7 mouse cellular contexts compared by ENCODE assay signal in the genomic region with DNA sequence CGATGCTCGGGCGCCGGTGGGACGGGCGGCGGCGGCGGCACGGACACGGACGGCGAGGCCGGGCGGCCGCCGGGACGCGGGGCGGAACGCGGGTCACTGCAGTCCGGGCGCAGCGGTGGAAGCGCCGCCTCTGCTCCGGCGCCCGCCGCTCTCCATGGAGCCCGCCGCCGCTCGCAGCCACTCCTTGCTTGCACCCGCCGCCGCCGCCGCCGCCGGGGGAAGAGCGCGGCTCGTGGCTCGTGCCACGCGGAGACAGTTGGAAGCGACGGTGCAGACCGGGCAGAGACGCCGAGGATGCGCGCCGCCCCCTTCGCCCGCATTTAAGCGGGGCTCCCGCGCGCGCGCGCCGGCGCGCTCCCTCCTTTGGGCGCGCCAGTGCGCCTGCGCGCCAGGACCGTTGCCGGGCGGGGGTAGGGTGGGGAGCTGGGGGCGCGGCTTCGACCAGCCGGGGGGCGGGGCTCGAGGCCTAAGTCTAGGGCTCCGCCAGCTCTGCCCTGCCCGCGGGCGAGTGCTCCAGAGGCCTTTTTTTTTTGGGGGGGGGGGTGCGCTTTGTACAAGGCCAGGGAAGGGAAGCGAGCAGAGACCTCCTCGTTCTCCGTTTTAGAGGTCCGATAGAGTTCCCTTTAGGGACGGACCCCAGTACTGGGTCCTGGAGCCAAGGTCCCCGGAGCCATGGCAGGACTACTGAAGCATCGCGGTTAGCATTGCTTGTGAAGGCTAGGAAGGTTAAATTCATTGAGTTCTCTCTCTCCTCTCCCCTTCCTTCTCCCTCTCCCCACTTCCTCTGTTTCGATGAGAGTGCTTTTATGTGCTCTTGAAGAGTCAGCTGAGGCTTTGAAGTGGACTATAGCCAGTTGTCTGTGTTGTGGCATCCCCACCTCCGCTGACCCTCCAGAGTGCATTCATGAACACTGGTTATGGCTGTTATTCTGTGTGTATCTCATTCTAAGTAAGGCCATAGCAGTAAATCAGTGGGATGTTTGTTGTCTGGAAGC. TPM values are rescaled to one million over a fixed set of nuclear protein-coding genes. Genes with fewer than 3 reads are reported as not detected.
DNase-seq lines count a peak whose midpoint lies in the region; ATAC-seq lines count a peak whose summit lies in the region.

Gene Nudt4, minus strand, starts transcription at position 296 of the 995 bp plus-strand sequence.

- H3K4me2 ChIP-seq in limb, embryonic 12.5 days = peak within 1 kb of the TSS; percentile 86
- H3K4me2 ChIP-seq in midbrain, embryonic 15.5 days = peak within 1 kb of the TSS; percentile 81

- H3K27me3 ChIP-seq in embryonic facial prominence, embryonic 10.5 days (replicated peaks; ENCODE audit: low read depth, poor library complexity, severe bottlenecking) = no peaks in the 10 kb centered on the region
- H3K27me3 ChIP-seq in limb, embryonic 12.5 days = no peaks in the 10 kb centered on the region
- no peaks in the 10 kb centered on the region for H3K27me3 ChIP-seq in midbrain, embryonic 15.5 days (replicated peaks)

- no peaks in the 10 kb centered on the region for H3K9me3 ChIP-seq in embryonic facial prominence, embryonic 10.5 days
- no peaks in the 10 kb centered on the region for H3K9me3 ChIP-seq in limb, embryonic 12.5 days
- H3K9me3 ChIP-seq in midbrain, embryonic 15.5 days = no peaks in the 10 kb centered on the region

- peak; percentile 68 for ATAC-seq in granulocyte monocyte progenitor cell, adult 5-6 weeks (replicated peaks; ENCODE audit: poor library complexity, severe bottlenecking)
- ATAC-seq in limb, embryonic 12.5 days (ENCODE audit: insufficient number of reproducible peaks, insufficient read depth, low FRiP score, low TSS enrichment, low read depth) = peak; percentile 81
- peak; percentile 93 for ATAC-seq in midbrain, embryonic 15.5 days (replicated peaks)

- H3K4me3 ChIP-seq in embryonic facial prominence, embryonic 10.5 days = peak within 1 kb of the TSS; percentile 92
- peak within 1 kb of the TSS; percentile 96 for H3K4me3 ChIP-seq in limb, embryonic 12.5 days (replicated peaks)
- H3K4me3 ChIP-seq in midbrain, embryonic 15.5 days = peak within 1 kb of the TSS; percentile 86

- peak; percentile 95 for DNase-seq in adrenal gland, postnatal 14 days
- peak; percentile 94 for DNase-seq in embryonic facial prominence, embryonic 10.5 days (ENCODE audit: low spot score)
- peak; percentile 71 for DNase-seq in kidney, adult 11 months
- peak; percentile 82 to 95 for DNase-seq in spleen, postnatal 10 days (ENCODE audit: low spot score in 2 of 2)

- peaks cover 46% of the 10 kb centered on the region for H3K4me1 ChIP-seq in embryonic facial prominence, embryonic 10.5 days
- H3K4me1 ChIP-seq in limb, embryonic 12.5 days (replicated peaks) = peaks cover 29% of the 10 kb centered on the region
- H3K4me1 ChIP-seq in midbrain, embryonic 15.5 days = peaks cover 22% of the 10 kb centered on the region

- peak within 1 kb of the TSS; percentile 96 for H3K9ac ChIP-seq in limb, embryonic 12.5 days (replicated peaks)
- peak within 1 kb of the TSS; percentile 64 for H3K9ac ChIP-seq in midbrain, embryonic 15.5 days

- peaks cover 18% of the 10 kb centered on the region for H3K36me3 ChIP-seq in embryonic facial prominence, embryonic 10.5 days (replicated peaks)
- H3K36me3 ChIP-seq in limb, embryonic 12.5 days = 0 out of 2 replicates have a peak, but pooled peaks cover 3% of the 10 kb centered on the region
- no peaks in the 10 kb centered on the region for H3K36me3 ChIP-seq in midbrain, embryonic 15.5 days (replicated peaks)

- 2% methylated on average over 97 of the region's 97 CpGs for WGBS in embryonic facial prominence, embryonic 10.5 days
- WGBS in limb, embryonic 12.5 days = 3% methylated on average over 79 of the region's 97 CpGs
- 2% methylated on average over 68 of the region's 97 CpGs for WGBS in midbrain, embryonic 15.5 days

- peak within 1 kb of the TSS; percentile 97 for H3K27ac ChIP-seq in embryonic facial prominence, embryonic 10.5 days (replicated peaks)
- H3K27ac ChIP-seq in limb, embryonic 12.5 days = peak within 1 kb of the TSS; percentile 91
- H3K27ac ChIP-seq in midbrain, embryonic 15.5 days = peak within 1 kb of the TSS; percentile 92

RNA-seq across cellular contexts. Expression of gene Nudt4, which starts in this region (rescaled TPM):
- total RNA-seq in adrenal gland, postnatal 14 days (2021) = 103 and 113 TPM in 2 replicates
- polyA plus RNA-seq in embryonic facial prominence, embryonic 10.5 days (2016; fragmentation: Nextera tagmentation; extraction: Ambion mirVana) = 79.4 and 82.9 TPM in 2 replicates
- total RNA-seq in granulocyte monocyte progenitor cell, adult 5-6 weeks (2014; fragmentation: Nextera tagmentation) = 29.7 and 51.7 TPM in 2 replicates
- 50.5 and 52.8 TPM in 2 replicates for total RNA-seq in granulocyte monocyte progenitor cell, adult 5-6 weeks (2017)
- polyA plus RNA-seq in limb, embryonic 12.5 days (2016; fragmentation: Nextera tagmentation; extraction: Ambion mirVana) = 111 and 120 TPM in 2 replicates
- polyA plus RNA-seq in midbrain, embryonic 15.5 days (2015; fragmentation: Nextera tagmentation; extraction: Ambion mirVana) = 59.6 and 61.7 TPM in 2 replicates

Comparison
In these comparisons a context has a peak if more than half of its experiments do, and no peak if none do; other contexts are left out.
1. Peak in every context shown above with its lines: DNase-seq, ATAC-seq, H3K4me3 ChIP-seq and H3K27ac ChIP-seq.